Mouse (Mus musculus) lung, postnatal 0 days (tissue): ENCODE data around the gene Naa80. TPM values are rescaled to one million over a fixed set of nuclear protein-coding genes. Genes with fewer than 3 reads are reported as not detected.

ENCODE experiments used
- ATAC-seq: fragments of 200-750 bp; cut with Nextera tagmentation; 2 replicates; pipeline ENCODE4 v1.8.0; 2017; ENCODE audit warnings: moderate library complexity
- DNase-seq: peaks from one replicate; pipeline ENCODE4 v3.0.0-alpha.2; 2016; ENCODE audit warnings: low spot score
- H3K27ac ChIP-seq: fragments of 300-500 bp; sonication (generic); 2 replicates; pipeline ENCODE4 v1.5.1; 2014; ENCODE audit warnings: antibody characterized with exemption, mild to moderate bottlenecking, low read length, mixed read lengths
- H3K27me3 ChIP-seq: fragments of 300-500 bp; sonication (generic); replicated peaks from 2 replicates; pipeline ENCODE4 v1.6.1; 2014; ENCODE audit warnings: low read length, mixed read lengths; ENCODE audit not compliant: insufficient read depth
- H3K36me3 ChIP-seq: fragments of 300-500 bp; sonication (generic); 2 replicates; pipeline ENCODE4 v1.6.1; 2014; ENCODE audit warnings: low read length, mixed read lengths; ENCODE audit not compliant: insufficient read depth
- H3K4me1 ChIP-seq: fragments of 300-500 bp; sonication (generic); 2 replicates; pipeline ENCODE4 v1.6.1; 2014; ENCODE audit warnings: antibody characterized with exemption, low read depth, low read length, mixed read lengths; ENCODE audit not compliant: insufficient read depth
- H3K4me2 ChIP-seq: fragments of 300-500 bp; sonication (generic); replicated peaks from 2 replicates; pipeline ENCODE4 v1.6.1; 2014; ENCODE audit warnings: low read depth, mild to moderate bottlenecking, low read length, moderate library complexity, mixed read lengths
- H3K4me3 ChIP-seq: fragments of 300-500 bp; sonication (generic); 2 replicates; pipeline ENCODE4 v1.5.1; 2014; ENCODE audit warnings: low read depth, low read length
- H3K9ac ChIP-seq: fragments of 300-500 bp; sonication (generic); replicated peaks from 2 replicates; pipeline ENCODE4 v1.6.1; 2014; ENCODE audit warnings: low read depth, mild to moderate bottlenecking
- H3K9me3 ChIP-seq: fragments of 300-500 bp; sonication (generic); 2 replicates; pipeline ENCODE4 v1.6.1; 2016; ENCODE audit warnings: low read length, mixed read lengths
- CTCF ChIP-seq: IDR thresholded peaks from 2 replicates; pipeline ENCODE4 v1.5.1; 2016; ENCODE audit warnings: antibody characterized with exemption, mild to moderate bottlenecking
- EP300 ChIP-seq: IDR thresholded peaks from 2 replicates; pipeline ENCODE4 v1.6.1; 2016; ENCODE audit warnings: antibody characterized with exemption, mild to moderate bottlenecking, control low read depth
- WGBS: fragments of 180-500 bp; shearing (Covaris S2); extraction: QIAGEN DNeasy Blood & Tissue Kit; methylation state at CpG from one replicate; pipeline ENCODE4 v1.1.7; 2014; 5-methylcytosine and 5-hydroxymethylcytosine counted together
- polyA plus RNA-seq: library from polyadenylated mRNA; unstranded; fragments of >200 nt; fragmentation: Nextera tagmentation; extraction: Ambion mirVana; gene quantifications from 2 replicates; pipeline ENCODE4 v1.2.1, GENCODE M21; 2015

Gene Naa80
- polyA plus RNA-seq, 1 experiment from 2014 or later: 22.0 TPM

GRCm38 (mm10) chr9:107602068-107602648 is 23.5 kb downstream of the Naa80 start:
- DNase-seq (peak; percentile 91), ATAC-seq (peak; percentile 60)
- Histone ChIP-seq H3K27me3 (no peaks in the 10 kb centered on the region), H3K36me3 (no peaks in the 10 kb centered on the region), H3K9me3 (no peaks in the 10 kb centered on the region), H3K4me2 (no peak overlapping the region), H3K4me3 (no peak overlapping the region), H3K9ac (no peak overlapping the region), H3K4me1 (no peaks in the 10 kb centered on the region), H3K27ac (no peak overlapping the region)
- TF ChIP-seq CTCF: peak; percentile 99
- TF ChIP-seq EP300: no peak
- WGBS: 11% methylated on average over 10 of the region's 10 CpGs

- Histone ChIP-seq H3K9ac (no peak overlapping the region), H3K27me3 (no peaks in the 10 kb centered on the region), H3K4me2 (no peak overlapping the region), H3K9me3 (no peaks in the 10 kb centered on the region), H3K27ac (no peak overlapping the region), H3K4me3 (no peak overlapping the region), H3K4me1 (no peaks in the 10 kb centered on the region), H3K36me3 (no peaks in the 10 kb centered on the region)
- 75% methylated on average over 6 of the region's 6 CpGs for WGBS
- no peak for DNase-seq
- ATAC-seq: no peak
- no peak for TF ChIP-seq EP300
- no peak for TF ChIP-seq CTCF
These were observed 24.6 kb downstream of the Naa80 start for GRCm38 (mm10) chr9:107603251-107603650.

- no peaks in the 10 kb centered on the region for H3K27me3 ChIP-seq
- 0 out of 2 replicates have a peak overlapping the region, but pooled peaks have one; percentile 12 for H3K9ac ChIP-seq
- H3K4me1 ChIP-seq: no peaks in the 10 kb centered on the region; the same call in 1 of the 2 replicates
- TF ChIP-seq EP300 (no peak), CTCF (no peak)
- WGBS: 30% methylated on average over 21 of the region's 23 CpGs
- peak; percentile 84 for DNase-seq
- H3K4me3 ChIP-seq: no peak overlapping the region
- peak; percentile 58 for ATAC-seq
- H3K36me3 ChIP-seq: no peaks in the 10 kb centered on the region
- peak overlapping the region; percentile 41 for H3K4me2 ChIP-seq
- peak overlapping the region; percentile 91; the same call in 1 of the 2 replicates for H3K27ac ChIP-seq
- no peaks in the 10 kb centered on the region for H3K9me3 ChIP-seq
These were observed 26.5 kb downstream of the Naa80 start for GRCm38 (mm10) chr9:107605041-107605661.

- peak overlapping the region; percentile 44 for H3K4me2 ChIP-seq
- H3K36me3 ChIP-seq: no peaks in the 10 kb centered on the region
- ATAC-seq (peak; percentile 18; the same call in 1 of the 2 replicates), DNase-seq (no peak)
- peaks cover 10% of the 10 kb centered on the region for H3K4me1 ChIP-seq
- 0 out of 2 replicates have a peak overlapping the region, but pooled peaks have one; percentile 26 for H3K9ac ChIP-seq
- H3K9me3 ChIP-seq: no peaks in the 10 kb centered on the region
- H3K27ac ChIP-seq: peak overlapping the region; percentile 91
- H3K27me3 ChIP-seq: no peaks in the 10 kb centered on the region
- TF ChIP-seq CTCF (no peak), EP300 (no peak)
- H3K4me3 ChIP-seq: peak overlapping the region; percentile 19
- 26% methylated on average over 9 of the region's 9 CpGs for WGBS
These were observed 27.9 kb downstream of the Naa80 start for GRCm38 (mm10) chr9:107606591-107606990.

- Histone ChIP-seq H3K4me1 (peaks cover 15% of the 10 kb centered on the region), H3K4me2 (peak overlapping the region; percentile 44), H3K9ac (0 out of 2 replicates have a peak overlapping the region, but pooled peaks have one; percentile 26), H3K36me3 (no peaks in the 10 kb centered on the region), H3K27me3 (no peaks in the 10 kb centered on the region), H3K4me3 (peak overlapping the region; percentile 19), H3K27ac (peak overlapping the region; percentile 91), H3K9me3 (no peaks in the 10 kb centered on the region)
- DNase-seq (no peak), ATAC-seq (no peak)
- 63% methylated on average over 2 of the region's 2 CpGs for WGBS
- no peak for TF ChIP-seq CTCF
- TF ChIP-seq EP300: no peak
These were observed 28.3 kb downstream of the Naa80 start for GRCm38 (mm10) chr9:107607036-107607435.

DNA sequence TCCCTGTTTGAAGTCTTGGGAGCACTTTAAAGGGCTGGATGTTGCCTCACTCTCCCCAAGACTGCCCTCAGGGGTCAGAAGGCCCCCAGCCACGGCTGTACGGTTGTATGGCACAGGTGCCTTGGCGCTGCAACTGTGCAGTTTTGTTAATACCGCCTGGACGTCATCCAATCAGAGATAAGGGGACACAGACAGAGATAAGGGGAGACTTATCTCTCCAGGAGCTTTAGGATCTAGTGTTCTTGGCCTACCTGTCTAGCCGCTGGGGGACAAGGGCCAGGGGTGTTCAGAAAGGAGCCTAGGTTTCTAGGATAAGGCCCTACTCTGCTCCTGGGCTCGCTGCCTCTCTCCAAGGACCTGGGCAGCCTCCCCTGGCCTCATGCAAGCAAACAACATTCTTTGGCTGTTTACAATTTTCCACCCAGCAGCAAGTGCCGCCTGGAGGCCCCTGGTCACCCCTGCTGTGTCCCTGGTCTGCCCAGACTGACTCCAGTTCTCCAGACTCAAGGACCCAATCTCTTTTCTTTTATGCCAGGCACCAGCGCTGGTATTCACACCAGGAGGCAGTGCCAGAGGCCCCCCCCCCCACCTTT is 29.1 kb downstream of the Naa80 start:
- TF ChIP-seq EP300: peak; percentile 37; the same call in 1 of the 2 replicates
- TF ChIP-seq CTCF: no peak; the same call in 1 of the 2 replicates
- Histone ChIP-seq H3K36me3 (no peaks in the 10 kb centered on the region), H3K9ac (peak overlapping the region; percentile 26; the same call in 1 of the 2 replicates), H3K4me3 (no peak overlapping the region), H3K4me1 (peaks cover 15% of the 10 kb centered on the region), H3K9me3 (no peaks in the 10 kb centered on the region), H3K27ac (peak overlapping the region; percentile 91), H3K27me3 (no peaks in the 10 kb centered on the region), H3K4me2 (peak overlapping the region; percentile 44)
- DNase-seq: peak; percentile 68
- peak; percentile 8 for ATAC-seq
- 38% methylated on average over 9 of the region's 9 CpGs for whole genome bisulfite sequencing
